Mouse (Mus musculus) gastrocnemius, adult 8-10 months (tissue): ENCODE data around the gene Top1. TPM values are rescaled to one million over a fixed set of nuclear protein-coding genes. Genes with fewer than 3 reads are reported as not detected.
A peak's percentile ranks its signal among the peaks of the same experiment; 100 is the strongest.

Source experiments
- DNase-seq, 2 experiments: peaks; one replicate each; pipeline ENCODE4 v3.0.0; 2022; ENCODE audit warnings: low spot score in 2 of 2
- total RNA-seq, 4 experiments: library from RNA; stranded (reverse); gene quantifications; 2 replicates each; pipeline ENCODE4 v1.2.4; 2022

The Top1 gene
- total RNA-seq, 4 experiments from 2014 or later, result 34.2 to 39.3 (median 36.7) TPM

DNA sequence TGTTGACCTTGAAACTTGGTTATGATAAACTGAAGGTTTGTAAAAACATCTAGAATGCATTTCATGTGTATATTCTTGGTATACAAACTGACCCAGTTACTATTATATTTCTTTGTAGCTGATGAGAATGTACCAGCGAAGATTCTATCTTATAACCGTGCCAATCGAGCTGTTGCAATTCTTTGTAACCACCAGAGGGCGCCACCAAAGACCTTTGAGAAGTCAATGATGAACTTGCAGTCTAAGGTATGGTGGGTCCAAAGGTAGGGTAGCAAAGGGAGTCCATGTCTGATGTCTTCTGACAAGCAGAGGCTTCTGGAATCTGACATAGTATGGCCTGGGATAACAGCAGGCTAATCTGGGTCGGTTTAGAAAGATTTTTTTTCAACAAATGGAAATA lies 71.6 kb downstream of the Top1 start:
- no peak for DNase-seq

DNA sequence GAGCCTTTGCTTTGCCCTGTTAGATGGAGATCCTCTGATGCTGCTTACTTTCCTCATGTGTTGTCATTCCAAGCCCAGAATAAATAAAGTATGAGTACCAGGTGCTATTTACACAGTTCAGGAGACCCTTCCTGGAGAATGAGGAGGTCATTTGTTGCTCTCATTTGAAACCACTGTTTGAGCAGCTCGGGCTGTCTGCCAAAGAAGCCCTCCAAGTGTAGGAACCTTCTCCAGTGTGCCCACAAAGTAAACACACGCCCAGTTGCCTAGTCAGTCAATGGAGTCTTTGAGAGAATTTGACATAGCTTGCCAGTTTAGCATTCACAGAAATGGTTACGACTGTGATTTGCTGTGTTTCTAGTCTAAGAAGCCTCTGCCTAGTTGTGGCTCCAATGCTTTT lies 73.1 kb downstream of the Top1 start:
- no peak for DNase-seq

GRCm38 (mm10) chr2:160722714-160723113 lies 77.0 kb downstream of the Top1 start:
- no peak for DNase-seq

- no peak for DNase-seq
Observed at GRCm38 (mm10) chr2:160723613-160724375, 78.1 kb downstream of the Top1 start.

DNA sequence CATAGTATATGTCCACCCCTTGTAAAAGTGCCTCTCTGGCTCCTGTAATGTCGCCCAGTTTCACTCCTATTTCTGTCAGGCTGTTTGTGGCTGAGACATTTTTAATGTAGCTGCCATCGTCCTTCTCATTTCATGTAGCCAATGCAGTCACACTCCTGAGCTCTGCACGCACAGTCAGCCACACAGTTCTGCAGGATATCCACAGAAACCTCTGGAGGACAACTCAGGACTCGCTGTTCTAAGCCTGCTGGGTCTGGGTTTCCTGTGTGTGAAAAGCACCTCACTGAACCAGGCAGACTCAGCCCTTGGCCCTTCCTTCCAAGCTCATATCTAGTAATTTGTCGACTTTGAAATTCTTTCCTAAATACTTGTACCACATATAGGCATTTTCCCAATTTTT lies 78.8 kb downstream of the Top1 start:
- DNase-seq, result no peak

DNA sequence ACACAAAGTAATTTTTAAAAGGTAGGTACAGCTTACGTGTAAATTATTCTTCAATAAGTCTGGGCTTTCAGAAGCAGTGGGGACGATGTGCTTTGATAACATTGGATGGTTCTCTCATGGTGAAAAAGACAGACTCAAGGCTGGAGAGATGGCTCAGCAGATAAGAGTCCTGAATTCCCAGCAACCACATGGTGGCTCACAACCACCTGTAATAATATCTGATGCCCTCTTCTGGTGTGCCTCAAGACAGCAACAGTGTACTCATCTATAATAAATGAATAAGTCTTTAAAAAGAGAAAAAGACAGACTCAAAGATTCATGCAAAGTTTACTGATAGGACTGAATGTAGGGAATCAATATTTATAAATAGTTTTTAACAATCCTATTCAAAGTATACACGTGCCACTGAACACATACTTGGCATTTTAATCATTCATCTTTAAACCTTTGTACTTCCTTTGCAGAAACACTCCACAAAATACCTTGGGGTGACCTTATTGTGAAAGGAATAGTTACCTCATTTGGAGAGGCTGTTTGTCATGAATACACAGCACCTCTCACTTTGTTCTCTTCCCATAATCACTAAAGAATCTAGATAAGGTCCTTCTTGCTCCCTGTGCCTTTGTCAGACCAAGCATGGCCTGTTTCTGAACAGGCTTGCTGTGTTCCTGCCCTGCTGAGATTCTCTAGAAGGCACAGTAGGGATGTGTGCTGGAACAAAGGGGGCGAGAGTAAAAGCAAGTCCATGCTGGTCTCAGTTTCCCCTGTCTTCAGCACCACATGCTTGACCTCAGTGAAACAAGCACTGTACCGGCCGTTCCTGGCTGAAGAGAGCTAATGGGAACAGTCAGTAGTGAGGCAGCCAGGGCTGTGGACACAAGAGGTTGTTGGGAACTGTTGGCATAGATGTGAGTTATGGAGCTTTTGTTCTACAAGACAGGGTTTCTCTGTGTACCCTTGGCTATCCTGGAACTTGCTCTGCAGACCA lies 80.5 kb downstream of the Top1 start:
- no peak for DNase-seq

- no peak for DNase-seq
Observed at GRCm38 (mm10) chr2:160728972-160729371, 83.3 kb downstream of the Top1 start.

DNA sequence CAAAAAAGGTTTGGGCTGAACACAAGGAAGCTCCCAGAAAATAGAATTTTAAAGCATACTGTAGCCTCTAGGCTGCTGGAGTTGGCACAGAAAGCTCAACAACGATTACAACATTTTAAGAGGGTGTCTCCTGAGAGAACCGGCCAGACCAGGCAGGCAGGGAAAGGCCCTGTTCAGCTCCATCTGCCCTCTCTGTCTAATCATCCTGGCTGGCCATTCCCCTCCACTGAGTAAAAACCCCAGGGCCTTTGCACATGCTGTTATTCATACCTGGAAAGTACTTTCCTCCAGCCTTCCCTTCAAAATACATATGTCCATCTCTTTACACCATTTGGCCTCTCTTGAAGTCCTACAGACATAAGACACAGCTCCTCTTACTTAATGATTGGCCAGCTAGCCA lies 83.7 kb downstream of the Top1 start:
- DNase-seq, result no peak

DNA sequence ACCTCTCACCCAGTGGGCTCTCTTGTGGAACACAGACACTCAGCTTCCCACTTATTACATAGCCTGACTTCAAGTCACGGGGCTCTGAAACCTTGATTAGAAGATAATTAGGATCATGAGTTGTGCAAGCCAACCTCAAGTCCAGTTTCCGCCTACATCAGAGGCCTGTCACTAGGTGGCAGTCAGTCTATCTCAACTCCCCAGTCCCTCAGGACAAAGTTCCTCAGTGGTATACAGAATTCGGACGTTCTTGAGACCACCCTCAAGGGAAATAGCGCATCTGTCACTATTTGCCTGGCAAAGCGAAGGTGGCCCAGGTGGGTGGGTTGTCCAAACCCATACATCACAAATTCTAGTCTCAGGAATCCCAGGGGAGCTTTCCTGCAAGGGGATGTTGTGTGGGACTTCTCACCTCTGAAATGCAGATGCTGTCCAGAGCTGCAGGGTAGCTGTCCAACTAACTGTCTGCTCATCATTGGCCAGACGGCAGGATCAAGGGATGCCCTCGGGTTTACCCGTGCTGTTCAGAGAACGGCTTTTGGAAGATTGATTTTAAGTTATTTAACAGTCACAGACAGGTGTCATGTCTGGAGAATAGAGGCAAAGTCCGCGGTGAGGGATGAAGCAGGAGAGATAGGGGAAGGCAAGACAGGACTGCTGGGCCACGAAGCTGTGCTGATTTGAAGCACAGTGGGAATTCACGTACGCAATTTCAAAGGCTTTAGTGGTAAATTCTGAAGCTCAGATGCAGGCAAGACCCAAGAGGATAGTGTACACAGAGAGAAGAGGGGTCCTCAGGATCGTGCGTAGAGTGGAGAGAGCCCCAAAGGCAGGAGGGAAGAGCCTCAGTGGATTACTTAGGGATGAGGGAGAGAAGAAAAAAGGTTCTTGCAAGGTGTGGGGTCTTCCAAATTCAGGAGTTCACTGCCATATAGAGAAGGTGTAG lies 84.4 kb downstream of the Top1 start:
- DNase-seq, result no peak

DNA sequence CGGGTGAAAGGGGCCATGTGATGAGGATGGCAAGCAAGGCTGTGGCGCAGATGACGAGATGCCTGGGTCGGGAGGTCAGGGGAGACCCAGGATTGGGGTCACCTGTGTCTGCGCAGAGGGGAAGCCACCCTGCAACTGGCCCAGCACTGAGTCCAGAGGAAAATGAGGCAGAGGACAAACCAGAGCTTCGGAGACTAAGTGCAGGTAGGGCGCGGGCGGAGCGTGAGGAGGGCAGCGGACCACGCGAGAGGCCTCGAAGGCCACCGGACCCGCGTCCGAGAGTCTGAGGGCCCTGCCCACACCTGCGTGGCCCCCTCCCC lies 85.1 kb downstream of the Top1 start:
- no peak for DNase-seq

GRCm38 (mm10) chr2:160731117-160731838 lies 85.6 kb downstream of the Top1 start, which contains the start of gene Plcg1:
TSS of gene Plcg1 (plus strand) at chr2:160731300.
- DNase-seq, result peak; percentile 91 to 92

DNA sequence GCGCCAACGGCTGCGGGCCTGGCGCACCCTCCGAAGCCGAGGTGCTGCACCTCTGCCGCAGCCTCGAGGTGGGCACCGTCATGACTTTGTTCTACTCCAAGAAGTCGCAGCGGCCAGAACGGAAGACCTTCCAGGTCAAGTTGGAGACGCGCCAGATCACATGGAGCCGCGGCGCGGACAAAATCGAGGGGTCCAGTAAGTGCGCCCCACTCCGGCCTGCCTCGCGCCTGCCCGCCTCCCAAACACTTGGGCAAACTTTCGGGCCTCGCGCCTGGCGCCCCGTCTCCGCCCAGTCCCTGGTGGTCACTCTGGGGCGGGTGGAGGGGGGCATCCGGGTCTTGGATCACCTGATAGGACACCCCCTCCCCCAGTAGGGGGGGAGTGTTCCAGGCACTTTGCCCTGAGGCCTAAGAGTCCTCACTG lies 86.2 kb downstream of the Top1 start:
- DNase-seq, result peak; percentile 51 to 64

GRCm38 (mm10) chr2:160732420-160732995 lies 86.8 kb downstream of the Top1 start:
- DNase-seq, result no peak

- DNase-seq, result no peak
Observed at GRCm38 (mm10) chr2:160733131-160733531, 87.4 kb downstream of the Top1 start.

DNA sequence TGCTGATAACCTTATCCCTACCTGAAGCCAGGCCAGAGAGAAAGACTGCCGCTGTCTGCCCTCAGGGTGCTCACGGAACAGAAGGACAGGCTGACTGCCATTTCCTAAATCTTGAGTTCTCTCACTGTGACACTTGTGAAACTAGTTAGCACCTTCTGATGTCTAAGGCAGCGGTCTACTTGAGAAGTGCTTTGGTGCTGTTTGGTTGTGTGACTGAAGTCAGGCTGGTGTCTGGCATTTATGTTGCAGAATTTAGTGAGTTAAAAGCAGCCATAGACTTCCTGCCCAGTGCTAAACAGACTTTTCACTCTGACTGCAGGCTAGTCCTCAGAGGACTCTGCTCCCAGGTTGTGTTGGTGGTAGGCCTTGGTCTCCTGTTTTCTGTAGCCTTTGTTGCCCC lies 88.6 kb downstream of the Top1 start:
- no peak for DNase-seq

- DNase-seq, result no peak
Observed at GRCm38 (mm10) chr2:160735706-160736310, 90.1 kb downstream of the Top1 start.

DNA sequence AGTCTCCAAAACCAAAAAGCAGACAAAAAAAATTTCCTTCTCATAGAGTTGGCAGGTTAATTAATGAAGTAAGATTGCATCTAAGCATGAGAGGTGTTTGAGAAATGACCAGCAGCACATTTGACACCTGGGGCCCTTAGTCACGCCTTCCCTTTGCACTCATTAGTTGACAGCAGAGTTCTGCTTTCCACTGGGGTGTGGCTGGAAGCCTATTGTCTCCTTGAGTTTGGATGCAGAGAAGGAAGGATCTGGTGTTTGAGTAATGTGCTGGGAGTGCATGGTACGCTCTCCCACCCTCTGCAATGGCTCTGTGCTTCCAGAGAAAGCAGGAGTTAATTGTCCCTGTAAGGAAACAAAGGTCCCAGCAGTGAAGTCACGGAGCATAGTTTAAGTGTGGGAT lies 90.8 kb downstream of the Top1 start:
- no peak for DNase-seq

- DNase-seq, result no peak
Observed at GRCm38 (mm10) chr2:160738354-160738753, 92.7 kb downstream of the Top1 start.

GRCm38 (mm10) chr2:160739647-160740356 lies 94.1 kb downstream of the Top1 start:
- no peak for DNase-seq
